Mouse (Mus musculus): ENCODE measurements at regions not wholly inside any gene's neighbourhood (a gene's known extent, or its start where the extent isn't known, plus 50 kb on each side); places are given as distances from the start of the nearest gene placed in this dataset.

- TF ChIP-seq POLR2A (IDR thresholded peaks at IDR 0.05; ENCODE audit: borderline replicate concordance, insufficient read depth, low read length) (no peak), CTCF (IDR thresholded peaks at IDR 0.05; ENCODE audit: borderline replicate concordance, insufficient read depth, low read depth, low read length) (no peak)
Measured at GRCm38 (mm10) chr13:59972093-59972427, 149.1 kb upstream of the Tut7 start.
